Mouse (Mus musculus) forebrain, embryonic 16.5 days (tissue): ENCODE measurements around the gene Gpx4. TPM values are rescaled to one million over a fixed set of nuclear protein-coding genes. Genes with fewer than 3 reads are reported as not detected.

Source experiments
- ATAC-seq: fragments of 200-750 bp; cut with Nextera tagmentation; 2 replicates; pipeline ENCODE4 v1.8.0; 2017; ENCODE audit warnings: mild to moderate bottlenecking, moderate library complexity
- H3K27ac ChIP-seq: fragments of 300-500 bp; sonication (generic); 2 replicates; pipeline ENCODE4 v1.5.1; 2014; ENCODE audit warnings: low read length, control low read depth
- H3K27me3 ChIP-seq: fragments of 300-500 bp; sonication (generic); replicated peaks from 2 replicates; pipeline ENCODE4 v1.6.1; 2014; ENCODE audit warnings: low read length; ENCODE audit not compliant: control insufficient read depth, insufficient read depth
- H3K36me3 ChIP-seq: fragments of 300-500 bp; sonication (generic); 2 replicates; pipeline ENCODE4 v1.6.1; 2014; ENCODE audit not compliant: control insufficient read depth, insufficient read depth
- H3K4me1 ChIP-seq: fragments of 300-500 bp; sonication (generic); replicated peaks from 2 replicates; pipeline ENCODE4 v1.6.1; 2014; ENCODE audit warnings: low read length; ENCODE audit not compliant: control insufficient read depth, insufficient read depth
- H3K4me2 ChIP-seq: fragments of 300-500 bp; sonication (generic); 2 replicates; pipeline ENCODE4 v1.6.1; 2014; ENCODE audit warnings: mild to moderate bottlenecking, low read length, control low read depth
- H3K4me3 ChIP-seq: fragments of 300-500 bp; sonication (generic); replicated peaks from 2 replicates; pipeline ENCODE4 v1.5.1; 2014; ENCODE audit warnings: mild to moderate bottlenecking, low read length, control low read depth
- H3K9ac ChIP-seq: fragments of 300-500 bp; sonication (generic); replicated peaks from 2 replicates; pipeline ENCODE4 v1.6.1; 2014; ENCODE audit warnings: low read depth, low read length, control low read depth
- H3K9me3 ChIP-seq: fragments of 300-500 bp; sonication (generic); 2 replicates; pipeline ENCODE4 v1.6.1; 2016; ENCODE audit warnings: low read length; ENCODE audit not compliant: control insufficient read depth
- WGBS: fragments of 180-500 bp; shearing (Covaris S2); extraction: QIAGEN DNeasy Blood & Tissue Kit; methylation state at CpG from one replicate; pipeline ENCODE4 v1.1.7; 2014; 5-methylcytosine and 5-hydroxymethylcytosine counted together
- polyA plus RNA-seq: library from polyadenylated mRNA; unstranded; fragments of >200 nt; fragmentation: Nextera tagmentation; extraction: Ambion mirVana; gene quantifications from 2 replicates; pipeline ENCODE4 v1.2.1, GENCODE M21; 2015

Gene Gpx4
- polyA plus RNA-seq, 1 experiment from 2014 or later = 475 TPM

DNA sequence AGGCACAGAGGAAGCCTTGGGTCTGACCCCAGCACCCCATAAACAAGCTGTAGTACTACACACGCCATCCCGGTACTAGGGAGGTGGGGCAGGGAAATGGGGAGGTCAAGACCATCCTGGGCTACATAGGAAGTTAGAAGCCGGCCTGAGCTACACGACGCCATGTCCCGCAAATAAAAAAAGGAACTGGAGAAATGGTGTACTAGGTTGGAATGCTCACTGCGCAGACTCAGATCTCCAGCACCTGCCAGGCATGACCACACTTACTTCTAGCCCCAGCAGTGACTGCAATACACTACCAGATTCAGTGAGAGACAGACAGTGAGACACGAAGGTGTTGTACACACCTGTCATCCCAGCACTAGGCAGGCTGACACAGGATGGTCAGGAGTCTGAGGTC is 40.5 kb downstream of the Gpx4 start:
- H3K4me1 ChIP-seq = peaks cover 4% of the 10 kb centered on the region
- ATAC-seq = no peak
- H3K4me2 ChIP-seq = no peak overlapping the region
- WGBS = 92% methylated on average over 8 of the region's 8 CpGs
- H3K27ac ChIP-seq = no peak overlapping the region
- H3K9me3 ChIP-seq = no peaks in the 10 kb centered on the region
- no peaks in the 10 kb centered on the region for H3K27me3 ChIP-seq
- no peak overlapping the region for H3K9ac ChIP-seq
- H3K4me3 ChIP-seq = no peak overlapping the region
- H3K36me3 ChIP-seq = no peaks in the 10 kb centered on the region

DNA sequence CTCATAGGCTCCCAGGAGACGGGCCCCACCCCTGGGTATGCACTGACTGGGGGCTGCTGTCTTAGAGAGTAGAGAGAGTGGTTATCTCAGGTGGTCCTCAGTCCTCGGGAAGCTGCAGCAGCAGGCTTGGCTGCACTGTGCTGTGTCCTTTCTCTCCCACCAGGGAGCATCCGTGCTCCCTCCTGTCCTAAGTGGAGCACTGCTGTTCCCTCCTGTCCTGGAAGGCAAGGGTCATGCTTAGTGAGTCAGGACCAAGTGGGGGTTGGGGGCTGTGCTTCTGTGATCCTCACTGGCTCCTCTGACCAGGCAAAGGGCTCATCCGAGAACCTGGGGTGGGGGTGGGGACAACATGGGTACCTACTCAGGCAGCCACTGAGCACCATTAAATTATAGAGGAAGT is 42.2 kb downstream of the Gpx4 start:
- Histone ChIP-seq H3K27me3 (no peaks in the 10 kb centered on the region), H3K9ac (no peak overlapping the region), H3K4me3 (no peak overlapping the region), H3K36me3 (no peaks in the 10 kb centered on the region), H3K4me2 (no peak overlapping the region), H3K4me1 (peaks cover 4% of the 10 kb centered on the region), H3K9me3 (no peaks in the 10 kb centered on the region), H3K27ac (no peak overlapping the region)
- no peak for ATAC-seq
- WGBS = 64% methylated on average over 4 of the region's 4 CpGs

DNA sequence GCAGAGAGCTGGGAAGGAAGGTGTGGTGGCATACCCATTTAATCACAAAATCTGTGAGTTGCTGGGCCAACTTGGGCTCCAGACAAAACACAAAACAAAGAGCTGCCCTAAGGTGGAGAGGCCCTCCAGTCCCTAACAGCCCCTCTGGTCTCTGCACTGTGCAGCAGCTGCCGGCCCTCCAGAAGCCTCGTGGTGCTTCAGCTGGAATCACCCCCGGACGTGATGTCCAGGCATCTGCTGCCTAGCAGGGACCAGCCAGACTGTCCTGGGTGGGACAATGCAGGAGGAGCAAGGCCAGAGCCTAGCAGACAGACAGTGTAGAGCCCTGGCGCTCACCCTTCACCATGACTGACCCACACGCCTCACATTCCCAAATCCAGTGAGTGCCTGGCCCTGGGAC is 44.6 kb downstream of the Gpx4 start:
- Histone ChIP-seq H3K27ac (no peak overlapping the region), H3K9me3 (no peaks in the 10 kb centered on the region), H3K4me1 (no peaks in the 10 kb centered on the region), H3K4me2 (no peak overlapping the region), H3K9ac (no peak overlapping the region), H3K4me3 (no peak overlapping the region), H3K36me3 (no peaks in the 10 kb centered on the region), H3K27me3 (no peaks in the 10 kb centered on the region)
- no peak for ATAC-seq
- WGBS = 87% methylated on average over 6 of the region's 6 CpGs

DNA sequence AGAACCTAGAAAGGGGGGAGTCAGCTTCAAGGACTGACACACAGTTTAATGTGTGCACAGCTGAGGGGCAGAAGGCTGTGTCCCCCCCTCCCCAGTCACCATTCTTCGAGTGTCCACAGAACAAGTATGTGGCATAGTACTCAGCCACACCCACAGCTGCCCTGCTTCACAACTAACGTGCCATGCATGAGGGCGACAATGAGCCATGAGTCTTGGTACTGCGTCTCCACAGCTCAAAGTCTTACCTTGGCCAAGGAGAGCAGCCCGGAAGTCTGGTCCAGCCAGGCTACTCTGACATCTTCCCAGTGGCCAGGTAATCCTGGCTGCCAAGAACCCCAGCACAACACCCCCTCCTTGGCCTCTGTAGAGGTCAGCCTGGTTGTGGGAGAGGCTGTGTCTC is 45.7 kb downstream of the Gpx4 start:
- no peak overlapping the region for H3K4me2 ChIP-seq
- H3K27me3 ChIP-seq = no peaks in the 10 kb centered on the region
- no peak overlapping the region for H3K9ac ChIP-seq
- H3K4me1 ChIP-seq = peaks cover 5% of the 10 kb centered on the region; the same call in 1 of the 2 replicates
- H3K9me3 ChIP-seq = no peaks in the 10 kb centered on the region
- 76% methylated on average over 5 of the region's 5 CpGs for WGBS
- no peak overlapping the region for H3K4me3 ChIP-seq
- ATAC-seq = no peak
- no peaks in the 10 kb centered on the region for H3K36me3 ChIP-seq
- H3K27ac ChIP-seq = no peak overlapping the region

DNA sequence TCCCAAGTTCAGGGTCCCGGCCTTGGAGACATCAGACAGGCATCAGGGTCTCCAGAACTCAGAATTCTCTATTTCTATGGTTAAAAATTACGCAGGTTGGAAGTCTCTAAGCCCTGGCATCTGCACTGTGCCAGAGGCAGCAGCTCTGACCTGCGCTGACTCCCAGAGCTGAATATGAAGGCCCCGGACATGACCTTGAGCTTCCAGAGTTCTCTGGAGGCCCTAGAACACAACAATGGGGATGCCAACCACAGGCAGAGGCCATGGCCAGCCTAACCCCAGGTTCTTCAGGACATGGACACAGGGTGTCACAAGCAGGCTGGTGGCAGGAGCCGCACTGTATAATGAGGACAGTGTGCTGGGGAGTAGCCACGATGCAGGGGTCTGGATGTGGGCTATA is 47.1 kb downstream of the Gpx4 start:
- 89% methylated on average over 6 of the region's 6 CpGs for WGBS

DNA sequence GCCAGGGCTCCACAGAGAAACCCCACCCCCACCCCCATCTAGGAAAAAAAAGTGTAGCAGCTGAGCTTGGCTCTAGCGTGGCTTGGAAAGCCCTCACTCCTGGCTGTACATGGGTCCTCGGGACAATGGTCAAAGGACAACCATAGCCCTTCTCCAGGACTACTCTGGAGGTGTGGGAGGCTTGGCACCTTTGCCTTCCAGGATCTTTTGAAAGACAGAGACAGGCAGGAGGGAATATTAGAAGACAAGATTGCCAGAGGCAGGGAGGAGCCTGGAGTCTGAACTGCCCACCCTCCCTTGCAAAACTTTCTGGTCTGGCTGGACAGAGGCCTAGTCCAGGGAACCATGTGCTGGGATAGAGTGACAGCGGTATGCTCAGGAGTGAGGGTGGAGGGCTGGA is 47.7 kb downstream of the Gpx4 start:
- H3K4me3 ChIP-seq = no peak overlapping the region
- H3K9me3 ChIP-seq = no peaks in the 10 kb centered on the region
- no peak overlapping the region for H3K27ac ChIP-seq
- no peak overlapping the region for H3K9ac ChIP-seq
- 82% methylated on average over 3 of the region's 3 CpGs for WGBS
- no peak overlapping the region for H3K4me2 ChIP-seq
- H3K4me1 ChIP-seq = peaks cover 5% of the 10 kb centered on the region; the same call in 1 of the 2 replicates
- H3K27me3 ChIP-seq = no peaks in the 10 kb centered on the region
- no peak for ATAC-seq
- H3K36me3 ChIP-seq = no peaks in the 10 kb centered on the region

More for the DNA sequence above, 47.1 kb downstream of the Gpx4 start:
- Histone ChIP-seq H3K36me3 (no peaks in the 10 kb centered on the region), H3K9me3 (no peaks in the 10 kb centered on the region), H3K4me2 (no peak overlapping the region), H3K4me1 (peaks cover 5% of the 10 kb centered on the region; the same call in 1 of the 2 replicates), H3K9ac (no peak overlapping the region), H3K27me3 (no peaks in the 10 kb centered on the region), H3K27ac (no peak overlapping the region), H3K4me3 (no peak overlapping the region)
- no peak for ATAC-seq

DNA sequence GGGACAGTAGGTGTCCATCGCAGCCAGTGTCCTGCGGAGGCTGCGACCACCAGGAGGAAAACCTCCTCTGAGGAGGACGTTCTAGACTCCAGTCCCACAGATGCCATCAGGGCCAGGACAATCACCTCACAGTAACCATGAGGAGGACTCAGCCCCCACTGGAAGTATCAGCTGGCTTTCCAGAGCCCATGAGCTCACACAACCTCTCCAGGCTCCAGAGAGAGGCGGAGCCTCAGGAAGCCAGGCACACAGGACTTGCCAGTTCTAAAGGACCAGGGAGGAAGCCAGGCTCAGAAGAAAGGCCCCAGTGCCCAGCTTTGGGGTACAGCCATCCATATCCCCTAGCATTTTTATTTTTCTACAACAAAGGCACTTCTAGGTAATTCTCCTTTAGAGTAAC is 48.6 kb downstream of the Gpx4 start:
- Histone ChIP-seq H3K4me1 (peaks cover 5% of the 10 kb centered on the region; the same call in 1 of the 2 replicates), H3K4me3 (no peak overlapping the region), H3K36me3 (no peaks in the 10 kb centered on the region), H3K27ac (no peak overlapping the region), H3K9me3 (no peaks in the 10 kb centered on the region), H3K27me3 (no peaks in the 10 kb centered on the region), H3K9ac (no peak overlapping the region), H3K4me2 (no peak overlapping the region)
- 90% methylated on average over 5 of the region's 5 CpGs for WGBS
- ATAC-seq = no peak

DNA sequence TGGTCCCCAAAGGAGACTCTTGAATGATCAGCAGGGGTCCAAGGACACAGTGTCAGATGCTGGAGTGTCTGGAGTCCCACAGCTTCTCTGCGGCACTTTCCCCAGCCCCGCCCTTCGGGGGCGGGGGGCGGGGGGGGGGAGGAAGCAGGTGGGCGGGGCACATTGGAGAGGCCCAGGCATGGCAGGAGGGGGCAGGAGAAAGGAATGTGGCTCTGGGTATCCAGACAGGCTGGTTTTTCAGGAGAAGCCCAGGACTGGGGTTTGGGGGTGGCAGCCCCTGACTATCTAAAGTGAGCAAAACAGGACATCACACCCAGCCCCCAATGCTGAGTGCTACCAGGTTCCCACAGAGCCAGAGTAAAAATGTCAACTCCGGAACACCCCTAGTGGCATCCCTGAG is 50.3 kb downstream of the Gpx4 start:
- H3K4me3 ChIP-seq = no peak overlapping the region
- WGBS = 37% methylated on average over 3 of the region's 7 CpGs
- no peak overlapping the region for H3K4me2 ChIP-seq
- ATAC-seq = no peak
- peaks cover 16% of the 10 kb centered on the region for H3K4me1 ChIP-seq
- H3K36me3 ChIP-seq = no peaks in the 10 kb centered on the region
- H3K9me3 ChIP-seq = no peaks in the 10 kb centered on the region
- H3K9ac ChIP-seq = no peak overlapping the region
- no peaks in the 10 kb centered on the region for H3K27me3 ChIP-seq
- no peak overlapping the region for H3K27ac ChIP-seq

DNA sequence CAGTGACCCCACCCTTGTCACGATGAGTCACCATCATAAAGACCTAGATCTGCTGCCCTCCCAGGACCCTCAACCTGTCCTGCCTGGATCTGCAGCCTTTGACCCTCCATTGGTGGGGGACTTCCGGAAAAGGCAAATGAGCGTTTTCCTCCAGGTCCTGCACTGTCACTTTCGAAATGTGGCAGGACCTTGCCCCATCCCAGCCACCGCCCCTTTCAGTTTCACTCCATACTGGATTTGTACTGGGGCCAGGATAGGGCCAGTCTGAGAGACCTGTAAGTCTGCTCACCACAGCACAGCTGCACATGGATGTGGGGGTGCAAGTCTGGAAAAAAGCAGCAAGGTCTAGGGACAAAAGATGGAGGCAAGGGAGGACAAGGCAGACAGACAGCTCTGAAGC is 51.7 kb downstream of the Gpx4 start:
- Histone ChIP-seq H3K27ac (no peak overlapping the region), H3K9ac (no peak overlapping the region), H3K4me2 (no peak overlapping the region), H3K9me3 (no peaks in the 10 kb centered on the region), H3K4me1 (peaks cover 19% of the 10 kb centered on the region), H3K36me3 (no peaks in the 10 kb centered on the region), H3K27me3 (no peaks in the 10 kb centered on the region), H3K4me3 (no peak overlapping the region)
- 92% methylated on average over 5 of the region's 5 CpGs for WGBS
- no peak for ATAC-seq

DNA sequence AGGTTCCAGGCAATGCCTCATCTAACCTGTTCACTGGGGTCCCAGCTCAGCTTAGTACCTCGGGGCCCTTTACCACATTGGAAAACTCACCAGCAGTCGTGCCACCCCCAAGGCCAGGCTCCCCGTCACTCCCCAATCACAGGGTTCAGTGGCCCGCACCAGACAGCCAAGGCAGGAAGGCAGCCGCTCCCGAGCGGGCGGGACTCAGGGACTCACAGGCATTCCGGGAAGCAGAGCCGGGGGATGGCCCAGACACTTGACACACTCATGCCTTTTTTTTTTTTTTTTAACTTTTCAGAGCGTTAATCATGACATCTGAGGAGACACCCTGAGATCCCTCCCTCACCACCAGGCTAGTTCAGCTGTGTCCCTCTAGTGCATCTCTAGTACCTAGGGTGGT is 54.0 kb downstream of the Gpx4 start:
- H3K4me2 ChIP-seq = no peak overlapping the region

More for the DNA sequence above, 54.0 kb downstream of the Gpx4 start:
- Histone ChIP-seq H3K9ac (no peak overlapping the region), H3K27ac (no peak overlapping the region), H3K27me3 (no peaks in the 10 kb centered on the region), H3K9me3 (no peaks in the 10 kb centered on the region), H3K4me1 (peaks cover 19% of the 10 kb centered on the region), H3K4me3 (no peak overlapping the region), H3K36me3 (no peaks in the 10 kb centered on the region)
- ATAC-seq = no peak
- WGBS = 73% methylated on average over 11 of the region's 11 CpGs
